Mouse (Mus musculus): ENCODE measurements around the gene Vdr.
"Not testable (repeated sequence)": the region's sequence is repeated elsewhere in the genome, so short reads cannot be mapped to it uniquely, and the experiment has no call there.

Vdr gene

DNA sequence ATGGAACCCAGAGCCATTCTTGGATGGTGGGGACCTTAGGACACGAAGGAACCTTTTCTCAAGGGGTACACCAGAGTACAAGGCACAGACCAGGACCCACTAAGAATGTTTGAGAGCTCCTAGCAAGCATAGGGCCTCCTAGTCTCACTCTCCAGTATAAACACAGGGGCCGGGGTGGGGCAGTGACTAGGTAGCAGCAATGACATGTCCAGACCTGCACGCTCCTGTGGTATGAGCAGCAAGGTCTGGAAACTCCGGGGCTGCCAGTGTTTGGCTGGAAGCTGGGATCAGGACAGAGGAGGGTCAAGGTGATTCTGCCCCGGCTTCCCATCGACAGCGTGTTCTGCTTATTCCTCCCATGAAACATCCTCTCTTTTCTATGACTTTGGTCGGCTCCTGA lies 34.6 kb downstream of the Vdr start:
- no peak for DNase-seq

DNA sequence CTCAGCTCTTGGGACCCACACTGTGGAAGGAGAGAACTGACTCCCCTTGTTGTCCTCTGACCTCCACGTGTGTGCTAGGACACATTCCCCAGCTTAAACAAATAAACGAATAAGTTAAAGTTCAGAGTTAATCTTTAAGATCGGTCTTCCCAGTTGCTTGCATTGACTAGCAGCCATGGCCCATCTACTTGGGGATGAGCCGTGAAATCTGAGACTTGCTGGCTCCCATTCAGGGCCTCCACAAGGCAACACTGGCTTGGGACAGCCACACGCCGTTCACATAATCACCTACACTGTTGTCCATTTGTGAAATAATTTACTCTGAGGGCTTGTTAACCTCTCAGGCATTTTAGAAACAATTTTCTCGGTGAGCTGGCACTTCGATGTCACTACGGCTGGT lies 36.7 kb downstream of the Vdr start:
- no peak for DNase-seq

DNA sequence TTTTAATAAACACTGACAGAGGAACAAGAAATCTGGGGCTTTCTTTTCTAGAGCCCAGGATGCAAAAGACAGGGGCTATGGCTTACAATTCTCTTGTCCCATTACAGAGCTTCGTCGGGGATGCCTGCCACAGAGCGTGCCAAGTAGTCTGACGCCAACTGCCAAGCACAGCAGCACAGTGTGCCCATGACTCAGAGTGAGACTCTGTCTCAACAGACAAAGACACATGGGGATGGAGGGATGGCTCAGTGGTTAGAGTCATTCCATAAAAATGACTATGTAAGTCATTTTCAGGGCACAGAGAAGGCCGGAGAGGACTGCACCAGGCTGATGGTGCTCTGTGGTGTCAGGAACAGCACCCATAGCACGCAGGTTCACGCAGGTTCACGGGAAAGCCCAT lies 38.3 kb downstream of the Vdr start:
- no peak for DNase-seq

- DNase-seq = no peak
These were observed 39.1 kb downstream of the Vdr start for GRCm38 (mm10) chr15:97871055-97872030.

DNA sequence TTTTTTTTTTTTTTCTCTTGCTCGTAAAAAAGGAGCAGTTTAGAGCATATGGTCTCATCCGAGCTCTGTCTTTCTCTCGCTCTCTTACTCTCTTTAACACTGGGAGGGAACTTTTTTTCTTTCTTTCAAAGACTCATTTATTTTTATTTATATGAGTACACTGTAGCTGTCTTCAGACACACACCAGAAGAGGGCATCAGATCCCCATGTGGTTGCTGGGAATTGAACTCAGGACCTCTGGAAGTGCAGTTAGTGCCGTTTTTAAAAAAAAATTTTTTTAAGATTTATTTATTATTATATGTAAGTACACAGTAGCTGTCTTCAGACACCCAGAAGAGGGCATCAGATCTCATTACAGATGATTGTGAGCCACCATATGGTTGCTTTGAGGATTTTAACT lies 40.3 kb downstream of the Vdr start:
- DNase-seq = not testable (repeated sequence)

DNA sequence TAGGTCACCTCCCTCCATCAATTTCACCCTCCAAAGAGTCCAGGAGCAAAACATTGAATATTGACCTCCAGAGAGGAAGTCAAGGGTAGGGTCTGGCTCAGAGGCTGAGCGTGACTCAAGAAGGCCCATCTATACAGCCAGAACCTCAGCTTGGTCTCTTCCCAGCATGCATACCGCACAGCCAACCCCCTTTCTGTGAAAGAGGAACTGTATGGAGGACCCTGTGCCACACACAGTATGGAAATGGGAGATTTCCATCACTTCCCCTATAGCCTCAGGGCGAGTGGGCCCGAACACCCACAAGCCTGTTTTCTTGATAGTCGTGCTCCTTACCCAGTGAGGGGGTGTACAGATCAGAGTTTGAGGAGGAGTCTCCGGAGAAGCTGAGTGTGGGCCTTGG lies 41.4 kb downstream of the Vdr start:
- no peak for DNase-seq

DNA sequence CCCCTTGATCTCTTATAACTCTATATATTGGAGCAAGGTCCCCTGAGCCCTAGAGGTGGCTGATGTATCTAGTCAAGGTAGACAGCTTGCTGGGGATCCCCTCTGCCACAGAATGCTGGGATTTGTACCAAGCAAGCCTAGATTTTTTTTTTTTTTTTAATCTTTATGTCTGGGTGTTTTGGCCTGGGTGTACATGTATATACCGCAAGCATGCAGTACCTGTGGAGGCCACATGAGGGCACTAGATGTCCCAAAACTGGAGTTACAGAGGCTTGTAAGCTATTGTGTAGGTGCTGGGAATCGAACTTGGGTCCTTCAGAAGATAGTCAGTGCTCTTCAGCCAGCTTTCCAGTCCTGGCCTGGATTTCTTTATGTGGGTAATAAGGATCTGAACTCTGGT lies 44.4 kb downstream of the Vdr start:
- DNase-seq = no peak

DNA sequence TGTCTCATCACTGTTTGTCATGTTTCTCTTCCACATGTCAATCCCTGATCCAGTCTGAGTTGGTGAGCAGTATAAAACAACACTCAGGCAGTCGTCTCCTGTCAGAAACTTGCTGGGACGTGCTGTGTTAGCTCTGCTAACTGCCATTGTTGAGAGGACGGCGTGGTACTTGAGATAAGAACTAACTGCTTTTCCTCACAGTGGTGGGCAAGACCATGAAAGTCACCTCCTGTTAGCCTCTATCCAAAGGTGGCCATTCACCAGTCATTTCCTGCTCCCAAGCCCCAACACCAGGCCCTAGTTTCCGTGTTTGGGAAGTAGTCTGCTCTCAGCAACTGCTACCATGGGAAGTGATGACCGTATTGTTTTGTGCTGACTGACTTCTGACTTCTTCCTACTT lies 45.3 kb downstream of the Vdr start:
- no peak for DNase-seq

GRCm38 (mm10) chr15:97864361-97865045 lies 45.9 kb downstream of the Vdr start:
- no peak for DNase-seq

- no peak for DNase-seq
These were observed 46.9 kb downstream of the Vdr start for GRCm38 (mm10) chr15:97863494-97863881.

DNA sequence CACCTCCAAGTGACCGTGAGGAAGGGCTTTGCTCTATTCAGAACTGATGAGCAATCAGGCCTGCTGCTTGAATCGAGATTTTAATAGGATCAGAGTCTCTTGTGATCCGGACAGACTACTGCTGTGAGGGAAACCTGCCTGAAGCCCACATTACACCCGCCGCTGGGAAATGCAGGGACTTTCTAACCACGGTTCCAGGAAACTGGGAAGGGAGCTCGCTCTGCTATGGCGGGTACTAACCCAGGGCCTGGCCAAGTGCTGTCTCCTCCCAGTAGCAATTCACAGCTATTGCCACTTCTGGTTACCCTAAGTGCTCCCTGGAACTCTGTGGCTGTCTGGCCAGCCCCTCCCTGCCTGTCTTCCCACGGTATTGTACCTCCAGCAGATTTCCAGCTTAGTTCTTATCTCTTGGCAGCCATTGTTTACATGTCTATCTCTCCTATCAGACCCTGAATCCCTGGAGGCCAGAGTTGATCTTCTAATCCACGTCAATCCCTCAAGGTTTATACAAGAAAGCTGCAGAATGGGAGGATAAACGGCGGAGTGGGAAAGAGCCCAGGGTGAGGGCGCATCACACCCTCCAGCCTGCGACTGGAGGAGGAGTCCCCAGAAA lies 47.4 kb downstream of the Vdr start:
- DNase-seq = peak; percentile 70

- DNase-seq = no peak
These were observed 50.1 kb downstream of the Vdr start for GRCm38 (mm10) chr15:97860353-97860752.

DNA sequence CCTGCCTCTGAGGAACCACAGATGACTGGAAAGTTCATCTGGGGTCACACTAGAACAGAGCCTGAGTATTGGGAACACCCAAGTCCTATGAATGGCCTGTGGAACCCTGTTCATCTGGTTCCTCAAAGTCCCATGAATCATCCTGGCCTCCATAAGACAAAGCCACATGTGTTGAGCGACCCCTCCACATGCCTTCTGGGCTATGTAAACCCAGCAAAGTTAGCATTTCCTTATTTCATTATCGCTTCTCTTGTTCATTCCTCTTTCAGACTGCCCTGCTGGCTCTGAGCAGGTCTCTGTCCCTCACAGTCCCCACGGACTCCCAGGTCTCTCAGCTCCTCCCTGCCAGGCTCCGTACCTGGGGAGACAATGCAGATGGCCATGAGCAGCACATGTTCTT lies 52.0 kb downstream of the Vdr start:
- no peak for DNase-seq

DNA sequence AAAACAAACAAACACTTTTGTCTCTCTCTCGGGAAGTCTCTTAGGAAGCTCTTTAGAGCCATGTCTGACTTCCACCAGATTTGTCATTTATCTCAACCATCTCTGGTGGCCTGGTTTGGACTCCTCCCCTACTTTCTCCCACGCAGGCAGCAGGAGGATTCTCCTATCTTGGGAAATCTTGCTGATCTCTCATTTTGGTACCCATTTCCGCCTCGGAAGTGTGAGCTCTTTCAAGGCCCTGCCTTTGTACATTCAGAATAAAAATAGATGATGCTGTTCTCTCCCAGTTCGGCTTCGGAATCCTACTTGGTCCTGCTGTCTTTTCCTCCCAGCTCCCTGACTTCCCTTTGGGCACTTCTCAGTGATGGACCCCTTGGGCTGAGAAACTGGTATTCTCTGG lies 55.9 kb downstream of the Vdr start:
- DNase-seq = no peak

DNA sequence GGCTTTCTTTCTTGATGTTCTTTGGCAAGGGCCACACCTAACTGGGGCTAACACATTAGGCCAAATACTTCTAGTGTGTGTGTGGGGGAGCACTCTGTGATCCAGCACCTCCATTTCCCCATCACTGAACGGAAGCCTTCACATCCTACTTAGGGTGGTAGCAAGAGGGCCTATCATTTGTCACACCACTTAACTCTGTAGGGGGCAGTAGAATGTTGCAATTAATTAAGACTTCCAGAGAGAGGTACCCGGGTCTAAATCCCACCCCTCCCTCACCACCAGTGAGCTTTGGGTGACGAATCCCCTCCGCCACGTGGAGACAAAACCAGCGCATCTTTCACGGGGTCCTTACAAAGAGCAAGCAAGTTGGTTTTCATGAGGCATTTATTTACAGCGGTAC lies 56.4 kb downstream of the Vdr start:
- no peak for DNase-seq

DNA sequence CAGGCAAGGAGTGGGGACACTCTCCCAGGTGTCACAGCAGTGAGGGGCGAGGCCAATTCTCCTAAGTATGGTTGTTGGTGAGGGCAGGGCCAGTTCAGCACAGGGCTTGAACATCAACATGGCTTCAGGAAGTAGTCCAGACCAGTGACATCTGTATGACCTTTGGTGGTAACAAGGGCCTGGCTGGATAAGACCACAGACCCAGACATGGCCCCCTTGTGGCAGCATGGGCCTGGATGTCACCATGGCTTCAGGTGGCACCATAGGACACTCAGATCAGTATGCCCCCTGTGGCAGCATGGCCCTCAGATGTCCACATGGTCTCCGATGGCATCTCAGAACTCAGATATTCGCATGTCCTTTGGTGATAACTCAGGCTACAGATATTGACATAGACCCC lies 58.1 kb downstream of the Vdr start:
- no peak for DNase-seq

- DNase-seq = no peak
These were observed 59.4 kb downstream of the Vdr start for GRCm38 (mm10) chr15:97851011-97851410.

DNA sequence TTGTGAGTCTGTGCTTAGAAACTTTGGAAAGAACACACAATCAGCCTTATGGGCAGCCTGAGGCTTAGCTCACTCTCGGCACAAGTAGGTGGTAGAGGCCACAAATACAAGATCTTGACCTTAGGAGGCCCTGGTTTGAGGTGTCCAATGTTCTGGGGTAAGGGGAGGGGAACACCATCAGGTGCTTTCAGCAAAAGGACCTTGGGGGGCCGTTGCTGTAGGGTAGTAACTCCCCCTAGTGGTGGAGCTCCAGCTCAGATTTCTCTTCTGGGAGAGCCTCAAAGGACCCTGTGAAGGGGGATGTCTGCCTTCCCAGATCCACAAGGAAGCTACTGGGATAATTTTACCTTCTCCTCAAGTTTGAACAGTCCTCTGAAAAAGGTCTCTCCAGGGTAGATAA lies 60.0 kb downstream of the Vdr start:
- peak; percentile 61 for DNase-seq

DNA sequence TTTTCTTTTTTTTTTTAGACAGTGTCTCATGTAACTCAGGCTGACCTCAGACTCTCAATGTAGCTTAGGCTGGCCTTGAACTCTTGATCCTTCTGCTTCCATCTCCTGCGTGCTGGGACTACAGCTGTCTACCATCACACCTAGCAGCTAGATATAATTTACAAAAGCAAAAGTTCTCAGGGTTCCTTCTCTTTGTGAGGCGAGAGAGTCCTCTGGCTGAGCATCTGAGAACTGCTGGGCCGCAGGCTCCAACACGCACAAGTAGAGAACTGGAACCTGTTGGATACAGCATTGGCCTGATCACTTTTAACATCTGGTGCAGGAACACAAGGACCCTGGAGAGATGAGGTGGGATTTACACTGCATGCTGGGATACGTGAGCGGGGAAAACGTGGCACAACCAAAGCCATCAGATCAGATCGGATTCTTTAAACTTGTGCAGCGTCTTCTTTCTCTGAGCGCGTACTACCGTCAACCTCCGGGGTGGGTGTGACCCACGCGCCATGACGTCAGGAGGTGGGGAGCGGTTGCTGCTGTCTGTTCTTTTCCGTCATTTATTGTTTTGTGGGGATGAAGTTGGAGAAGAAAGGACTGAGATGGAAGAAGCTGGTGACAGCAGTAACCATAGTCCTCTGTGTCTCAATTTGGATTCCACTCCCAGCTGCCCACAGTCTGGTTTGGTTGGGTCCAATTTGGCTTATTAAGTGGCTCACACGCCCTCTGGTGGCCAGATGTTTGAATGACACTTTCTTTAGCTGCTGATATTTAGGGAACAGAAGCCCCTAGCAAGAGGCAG lies 61.1 kb downstream of the Vdr start:
- peak; percentile 93 for DNase-seq

GRCm38 (mm10) chr15:97847866-97848265 lies 62.6 kb downstream of the Vdr start:
- no peak for DNase-seq

GRCm38 (mm10) chr15:97847285-97847684 lies 63.1 kb downstream of the Vdr start:
- DNase-seq = no peak

- no peak for DNase-seq
These were observed 64.1 kb downstream of the Vdr start for GRCm38 (mm10) chr15:97846121-97846882.
